Comparison of ENCODE assay signal across 7 mouse cellular contexts in the genomic region with DNA sequence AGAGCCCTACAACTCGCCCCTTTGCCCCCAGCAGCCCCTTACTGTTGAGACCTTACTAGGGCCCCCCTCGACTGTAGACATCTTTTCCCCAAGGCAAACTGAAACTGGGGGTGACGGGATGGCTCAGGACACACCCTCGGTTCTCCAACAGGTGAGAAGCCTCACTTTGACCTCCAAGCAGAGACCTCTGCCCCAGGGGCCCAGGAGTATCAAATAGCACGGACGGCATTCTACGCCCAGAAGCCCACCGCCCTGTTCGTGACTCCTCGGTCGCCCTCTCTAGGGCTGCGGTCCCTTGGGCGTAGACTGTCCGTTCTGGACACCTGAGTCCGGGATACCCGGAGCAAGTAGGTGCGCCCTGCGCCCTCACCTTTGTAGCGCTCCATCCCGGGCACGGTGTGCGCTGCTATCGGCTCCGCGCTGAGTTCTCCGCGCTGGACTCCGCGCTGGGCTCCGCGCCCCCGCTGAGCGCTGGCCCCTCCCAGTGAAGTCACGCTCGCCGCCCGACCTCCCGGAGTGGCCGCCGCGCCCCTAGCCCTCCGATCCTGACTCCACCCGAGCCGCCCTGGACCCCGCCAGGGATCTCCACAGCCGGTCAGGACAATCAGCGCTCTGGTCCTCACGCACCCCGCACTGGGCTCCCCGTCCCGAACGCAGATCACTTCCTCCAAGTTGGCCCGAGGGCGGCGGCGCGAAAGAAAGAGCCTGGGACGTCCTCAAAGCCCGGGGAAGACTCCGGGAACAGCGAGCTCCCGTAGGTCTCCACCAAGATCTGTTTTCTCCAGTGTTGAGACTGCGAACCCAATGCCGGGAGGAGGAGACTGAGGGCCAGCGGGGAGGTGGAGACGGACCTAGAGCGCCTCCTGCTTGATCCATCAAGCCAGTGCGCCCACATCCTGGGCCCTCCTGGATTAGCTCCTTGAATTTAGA. TPM values are rescaled to one million over a fixed set of nuclear protein-coding genes. Genes with fewer than 3 reads are reported as not detected.
DNase-seq lines count a peak whose midpoint lies in the region; ATAC-seq and TF ChIP-seq lines count a peak whose summit lies in the region.

Afap1l2 (minus strand) TSS at position 448 of the 930 bp plus-strand sequence.

- H3K36me3 ChIP-seq in forebrain, embryonic 12.5 days (replicated peaks) = no peaks in the 10 kb centered on the region
- H3K36me3 ChIP-seq in splenic B cell, adult 2 months (ENCODE audit: control insufficient read depth, insufficient read depth, low read length, poor library complexity, severe bottlenecking) = no peaks in the 10 kb centered on the region

- no peak for TF ChIP-seq POLR2A in bone marrow, adult 2 months (IDR thresholded peaks at IDR 0.05; ENCODE audit: borderline replicate concordance, control insufficient read depth, low read depth, low read length)

- H3K9ac ChIP-seq in forebrain, embryonic 12.5 days = peak within 1 kb of the TSS; percentile 58

- H3K4me2 ChIP-seq in forebrain, embryonic 12.5 days = peak within 1 kb of the TSS; percentile 95

- no peaks in the 10 kb centered on the region for H3K9me3 ChIP-seq in forebrain, embryonic 12.5 days

- no peak within 1 kb of the TSS; the same call in 1 of the 2 replicates for H3K27ac ChIP-seq in bone marrow, adult 2 months (ENCODE audit: control insufficient read depth, insufficient read depth, low read depth, low read length, poor library complexity)
- no peak within 1 kb of the TSS for H3K27ac ChIP-seq in forebrain, embryonic 12.5 days

- intact Hi-C loops in heart, postnatal 14 days (cut with DNase I) = loop anchor here (1.0 to 5.0 kb wide), 2 partner anchors 66 to 88 kb away; no protein-coding TSS in a partner anchor

- 0 out of 2 replicates have a peak, but pooled peaks have one; percentile 17 for TF ChIP-seq CTCF in bone marrow, adult 2 months (IDR thresholded peaks at IDR 0.05; ENCODE audit: control insufficient read depth, insufficient read depth, low read length)

- ATAC-seq in forebrain, embryonic 12.5 days (ENCODE audit: low FRiP score) = 0 out of 2 replicates have a peak, but pooled peaks have one; percentile 33

- H3K4me1 ChIP-seq in bone marrow, adult 2 months (ENCODE audit: control insufficient read depth, insufficient read depth, low read length) = no peaks in the 10 kb centered on the region
- H3K4me1 ChIP-seq in forebrain, embryonic 12.5 days = peaks cover 28% of the 10 kb centered on the region

- peak; percentile 83 for DNase-seq in R1 (ENCODE audit: low read depth, low spot score)
- DNase-seq in heart, postnatal 14 days = peak; percentile 72 to 75
- DNase-seq in kidney, postnatal 4 days = peak; percentile 79 to 86
- DNase-seq in lung, postnatal 10 days = peak; percentile 82
- DNase-seq in splenic B cell, adult 2 months (ENCODE audit: low read depth, low spot score) = peak; percentile 20

- H3K4me3 ChIP-seq in bone marrow, adult 2 months (replicated peaks; ENCODE audit: control insufficient read depth, low read depth, low read length) = peak within 1 kb of the TSS; percentile 12
- peak within 1 kb of the TSS; percentile 48 for H3K4me3 ChIP-seq in forebrain, embryonic 12.5 days (replicated peaks)

- 5% methylated on average over 68 of the region's 68 CpGs for WGBS in bone marrow, adult 2 months
- WGBS in forebrain, embryonic 12.5 days = 3% methylated on average over 68 of the region's 68 CpGs

- peaks cover 50% of the 10 kb centered on the region for H3K27me3 ChIP-seq in forebrain, embryonic 12.5 days
- H3K27me3 ChIP-seq in splenic B cell, adult 2 months (ENCODE audit: control insufficient read depth, insufficient read depth, low read length, poor library complexity, severe bottlenecking) = no peaks in the 10 kb centered on the region; the same call in 1 of the 2 replicates

RNA-seq across cellular contexts. Expression of gene Afap1l2, which starts in this region (rescaled TPM):
- polyA plus RNA-seq in bone marrow, adult 2 months (2011; ENCODE audit: insufficient read depth, insufficient read length, low replicate concordance, missing spikeins) = 1.3 and 4.9 TPM in 2 replicates
- 2.7 and 3.2 TPM in 2 replicates for polyA plus RNA-seq in forebrain, embryonic 12.5 days (2016; fragmentation: Nextera tagmentation; extraction: Ambion mirVana)
- total RNA-seq in heart, postnatal 14 days (2021) = 1 to 10 TPM; 7.5 to 9.1 TPM

Comparison
In these comparisons a context has a peak if more than half of its experiments do, and no peak if none do; other contexts are left out.
1. DNase-seq: peak in every context shown above with its lines; median percentile 83 in R1; 82 in kidney, postnatal 4 days; 82 in lung, postnatal 10 days; 74 in heart, postnatal 14 days; 20 in splenic B cell, adult 2 months.